Mouse (Mus musculus): Measurements from ENCODE around the gene Cacna2d1.

Cacna2d1 gene

DNA sequence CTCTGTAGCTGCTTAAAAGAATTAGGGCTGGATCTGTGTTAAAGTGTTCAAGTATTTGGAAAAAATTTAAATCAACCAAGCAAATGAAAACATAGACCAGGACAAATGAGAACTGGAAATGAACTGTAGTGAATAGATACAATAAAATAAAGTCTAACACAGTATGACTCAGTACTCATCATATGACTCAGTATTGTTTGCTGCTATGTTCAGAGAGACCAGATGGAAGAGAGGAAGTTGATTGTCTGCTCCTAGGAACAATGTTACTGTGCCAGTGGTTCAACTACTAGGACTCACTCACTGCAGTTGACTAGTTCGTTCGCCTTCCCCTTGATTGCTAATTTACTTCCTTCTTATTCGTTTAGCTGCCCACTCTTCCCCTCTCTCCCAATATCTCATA, 421.3 kb downstream of the Cacna2d1 start:
- Histone ChIP-seq H3K9me3 (ENCODE audit: low read length) (no peaks in the 10 kb centered on the region), H3K4me1 (replicated peaks; ENCODE audit: low read depth, low read length) (no peaks in the 10 kb centered on the region), H3K27me3 (ENCODE audit: insufficient read depth, low read length) (no peaks in the 10 kb centered on the region), H3K4me3 (replicated peaks; ENCODE audit: low read length) (no peak overlapping the region), H3K36me3 (ENCODE audit: insufficient read depth, low read length) (no peaks in the 10 kb centered on the region)
- TF ChIP-seq NANOG (IDR thresholded peaks at IDR 0.05; ENCODE audit: borderline replicate concordance, low read length) = no peak
- no peak for TF ChIP-seq CTCF (conservative IDR thresholded peaks at IDR 0.05; ENCODE audit: low read length)
- TF ChIP-seq POU5F1 (IDR thresholded peaks at IDR 0.05; ENCODE audit: borderline replicate concordance, low read length) = no peak

DNA sequence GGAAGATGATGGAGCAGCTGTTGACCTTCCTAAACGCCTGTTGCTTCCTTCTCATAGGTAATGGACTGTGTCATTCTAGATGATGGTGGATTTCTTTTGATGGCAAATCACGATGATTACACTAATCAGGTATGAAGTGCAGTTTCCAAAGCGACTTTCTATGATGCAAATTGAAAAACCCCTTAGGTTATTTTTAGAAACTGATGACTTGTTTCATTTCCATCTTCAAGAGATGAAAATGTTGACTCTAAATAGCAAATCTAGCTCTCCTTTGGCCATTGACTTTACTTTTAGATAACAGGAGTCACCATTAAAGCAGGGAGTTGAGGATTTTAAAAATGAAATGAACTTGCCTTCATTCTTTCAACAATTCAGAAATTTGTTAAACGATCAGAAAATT, 423.2 kb downstream of the Cacna2d1 start:
- no peaks in the 10 kb centered on the region for H3K9me3 ChIP-seq (ENCODE audit: low read length)
- H3K36me3 ChIP-seq (ENCODE audit: insufficient read depth, low read length) = no peaks in the 10 kb centered on the region
- no peaks in the 10 kb centered on the region for H3K27me3 ChIP-seq (ENCODE audit: insufficient read depth, low read length)
- no peak overlapping the region for H3K4me3 ChIP-seq (replicated peaks; ENCODE audit: low read length)
- TF ChIP-seq NANOG (IDR thresholded peaks at IDR 0.05; ENCODE audit: borderline replicate concordance, low read length) (no peak), CTCF (conservative IDR thresholded peaks at IDR 0.05; ENCODE audit: low read length) (no peak), POU5F1 (IDR thresholded peaks at IDR 0.05; ENCODE audit: borderline replicate concordance, low read length) (no peak)
- H3K4me1 ChIP-seq (replicated peaks; ENCODE audit: low read depth, low read length) = no peaks in the 10 kb centered on the region

DNA sequence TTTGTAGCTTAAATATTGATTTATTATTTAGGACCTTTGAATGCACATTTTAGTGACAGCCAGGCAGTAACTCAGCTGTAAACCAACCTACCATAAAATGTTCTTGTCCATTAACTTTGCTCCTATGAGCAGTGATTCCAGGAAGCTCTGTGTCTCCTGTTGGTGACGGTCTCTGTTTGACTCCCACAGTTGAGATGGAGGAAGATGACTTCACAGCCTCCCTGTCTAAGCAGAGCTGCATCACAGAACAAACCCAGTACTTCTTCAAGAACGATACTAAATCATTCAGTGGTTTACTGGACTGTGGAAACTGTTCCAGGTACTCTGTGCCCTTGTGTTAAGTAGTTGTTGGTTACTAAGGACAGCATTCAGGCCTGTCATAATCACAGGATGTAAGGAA, 427.6 kb downstream of the Cacna2d1 start:
- Histone ChIP-seq H3K27me3 (ENCODE audit: insufficient read depth, low read length) (no peaks in the 10 kb centered on the region), H3K4me3 (replicated peaks; ENCODE audit: low read length) (no peak overlapping the region)
- no peak for TF ChIP-seq POU5F1 (IDR thresholded peaks at IDR 0.05; ENCODE audit: borderline replicate concordance, low read length)
- no peak for TF ChIP-seq CTCF (conservative IDR thresholded peaks at IDR 0.05; ENCODE audit: low read length)
- TF ChIP-seq NANOG (IDR thresholded peaks at IDR 0.05; ENCODE audit: borderline replicate concordance, low read length) = no peak

DNA sequence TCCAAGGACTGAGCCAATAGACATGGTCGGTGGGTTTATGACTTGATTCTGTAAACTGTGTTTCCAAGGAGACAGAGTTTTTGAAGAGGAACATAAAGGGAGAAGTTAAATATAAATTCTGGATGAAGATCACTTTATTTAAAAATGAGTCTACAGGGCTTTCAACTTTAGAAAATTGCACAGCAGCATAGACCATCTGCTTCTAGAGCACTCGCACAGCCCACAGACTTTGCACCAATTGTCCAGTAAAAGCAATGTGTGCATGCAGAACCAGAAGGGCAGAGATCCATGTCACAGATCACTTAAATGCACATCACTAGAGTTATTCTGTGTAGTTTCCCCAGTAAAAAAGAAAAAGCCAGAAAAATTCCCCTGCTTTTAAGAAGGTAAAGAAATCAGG, 428.7 kb downstream of the Cacna2d1 start:
- no peaks in the 10 kb centered on the region for H3K36me3 ChIP-seq (ENCODE audit: insufficient read depth, low read length)
- no peak for TF ChIP-seq NANOG (IDR thresholded peaks at IDR 0.05; ENCODE audit: borderline replicate concordance, low read length)
- TF ChIP-seq CTCF (conservative IDR thresholded peaks at IDR 0.05; ENCODE audit: low read length) = no peak
- no peak for TF ChIP-seq POU5F1 (IDR thresholded peaks at IDR 0.05; ENCODE audit: borderline replicate concordance, low read length)
- H3K27me3 ChIP-seq (ENCODE audit: insufficient read depth, low read length) = no peaks in the 10 kb centered on the region
- no peaks in the 10 kb centered on the region for H3K4me1 ChIP-seq (replicated peaks; ENCODE audit: low read depth, low read length)
- H3K9me3 ChIP-seq (ENCODE audit: low read length) = no peaks in the 10 kb centered on the region
- no peak overlapping the region for H3K4me3 ChIP-seq (replicated peaks; ENCODE audit: low read length)

More for the DNA sequence above, 427.6 kb downstream of the Cacna2d1 start:
- Histone ChIP-seq H3K36me3 (ENCODE audit: insufficient read depth, low read length) (no peaks in the 10 kb centered on the region), H3K9me3 (ENCODE audit: low read length) (no peaks in the 10 kb centered on the region), H3K4me1 (replicated peaks; ENCODE audit: low read depth, low read length) (no peaks in the 10 kb centered on the region)

GRCm38 (mm10) chr5:16370706-16371105, 436.2 kb downstream of the Cacna2d1 start:
- Histone ChIP-seq H3K27me3 (ENCODE audit: insufficient read depth, low read length) (no peaks in the 10 kb centered on the region), H3K4me1 (replicated peaks; ENCODE audit: low read depth, low read length) (no peaks in the 10 kb centered on the region), H3K4me3 (replicated peaks; ENCODE audit: low read length) (no peak overlapping the region), H3K36me3 (ENCODE audit: insufficient read depth, low read length) (no peaks in the 10 kb centered on the region), H3K9me3 (ENCODE audit: low read length) (no peaks in the 10 kb centered on the region)
- TF ChIP-seq CTCF (conservative IDR thresholded peaks at IDR 0.05; ENCODE audit: low read length) = no peak

- Histone ChIP-seq H3K9me3 (ENCODE audit: low read length) (no peaks in the 10 kb centered on the region), H3K27me3 (ENCODE audit: insufficient read depth, low read length) (no peaks in the 10 kb centered on the region), H3K4me1 (replicated peaks; ENCODE audit: low read depth, low read length) (no peaks in the 10 kb centered on the region), H3K36me3 (ENCODE audit: insufficient read depth, low read length) (no peaks in the 10 kb centered on the region), H3K4me3 (replicated peaks; ENCODE audit: low read length) (no peak overlapping the region)
- TF ChIP-seq POU5F1 (IDR thresholded peaks at IDR 0.05; ENCODE audit: borderline replicate concordance, low read length) = no peak
- no peak for TF ChIP-seq CTCF (conservative IDR thresholded peaks at IDR 0.05; ENCODE audit: low read length)
- no peak for TF ChIP-seq NANOG (IDR thresholded peaks at IDR 0.05; ENCODE audit: borderline replicate concordance, low read length)
These were observed 439.5 kb downstream of the Cacna2d1 start for GRCm38 (mm10) chr5:16373966-16374365.

DNA sequence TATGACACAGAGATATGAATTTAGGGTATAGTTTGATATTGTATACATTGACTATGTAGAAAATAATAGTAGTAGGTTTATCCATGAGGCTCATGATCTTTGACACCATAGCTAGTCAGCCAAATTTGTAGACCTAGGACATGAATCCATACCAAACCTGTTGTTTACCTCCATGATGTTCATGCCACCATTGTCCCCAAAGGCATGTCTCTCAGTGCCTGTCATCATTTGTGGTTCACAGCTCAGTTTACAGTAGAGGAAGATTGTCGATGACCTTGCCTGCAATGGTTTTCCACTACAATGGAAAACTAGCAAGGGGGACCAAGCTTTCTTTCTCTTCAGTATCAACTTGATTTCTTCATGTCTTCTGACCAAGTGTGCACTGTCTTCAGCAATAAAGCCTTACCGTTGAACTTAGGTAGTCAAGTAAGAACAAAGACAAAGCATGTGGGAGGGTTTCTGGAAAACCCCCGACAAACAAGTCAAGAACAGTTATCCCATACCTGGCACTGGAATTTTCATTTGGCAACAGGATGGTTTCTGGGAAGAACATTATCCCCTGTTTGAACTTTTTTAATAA, 441.9 kb downstream of the Cacna2d1 start:
- TF ChIP-seq CTCF (conservative IDR thresholded peaks at IDR 0.05; ENCODE audit: low read length) = no peak
- no peak for TF ChIP-seq POU5F1 (IDR thresholded peaks at IDR 0.05; ENCODE audit: borderline replicate concordance, low read length)
- no peak for TF ChIP-seq NANOG (IDR thresholded peaks at IDR 0.05; ENCODE audit: borderline replicate concordance, low read length)
- Histone ChIP-seq H3K27me3 (ENCODE audit: insufficient read depth, low read length) (no peaks in the 10 kb centered on the region), H3K4me3 (replicated peaks; ENCODE audit: low read length) (no peak overlapping the region), H3K4me1 (replicated peaks; ENCODE audit: low read depth, low read length) (no peaks in the 10 kb centered on the region), H3K36me3 (ENCODE audit: insufficient read depth, low read length) (no peaks in the 10 kb centered on the region), H3K9me3 (ENCODE audit: low read length) (no peaks in the 10 kb centered on the region)

DNA sequence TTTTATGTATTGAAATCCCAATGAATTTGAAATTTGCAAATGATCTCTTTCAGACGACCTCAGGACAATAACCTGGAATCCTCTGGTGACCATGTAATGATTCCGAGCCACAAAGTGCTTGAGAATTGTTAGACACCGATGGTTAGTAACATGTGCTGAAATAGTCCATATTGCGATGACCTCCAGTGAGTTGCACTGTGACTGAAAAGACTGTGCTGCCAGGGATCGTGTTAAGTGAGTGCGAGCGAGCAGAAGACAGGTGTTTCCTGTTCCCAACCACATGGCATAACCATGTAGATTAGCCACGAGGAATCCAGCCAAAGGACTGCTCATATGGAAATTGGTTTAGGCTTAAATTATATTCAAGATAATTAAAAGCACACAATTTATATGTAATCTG, 475.5 kb downstream of the Cacna2d1 start:
- no peaks in the 10 kb centered on the region for H3K27me3 ChIP-seq (ENCODE audit: insufficient read depth, low read length)
- no peaks in the 10 kb centered on the region for H3K9me3 ChIP-seq (ENCODE audit: low read length)
- no peaks in the 10 kb centered on the region for H3K4me1 ChIP-seq (replicated peaks; ENCODE audit: low read depth, low read length)
- H3K4me3 ChIP-seq (replicated peaks; ENCODE audit: low read length) = no peak overlapping the region
- no peaks in the 10 kb centered on the region for H3K36me3 ChIP-seq (ENCODE audit: insufficient read depth, low read length)
- no peak for TF ChIP-seq NANOG (IDR thresholded peaks at IDR 0.05; ENCODE audit: borderline replicate concordance, low read length)
- TF ChIP-seq POU5F1 (IDR thresholded peaks at IDR 0.05; ENCODE audit: borderline replicate concordance, low read length) = no peak
- no peak for TF ChIP-seq CTCF (conservative IDR thresholded peaks at IDR 0.05; ENCODE audit: low read length)

DNA sequence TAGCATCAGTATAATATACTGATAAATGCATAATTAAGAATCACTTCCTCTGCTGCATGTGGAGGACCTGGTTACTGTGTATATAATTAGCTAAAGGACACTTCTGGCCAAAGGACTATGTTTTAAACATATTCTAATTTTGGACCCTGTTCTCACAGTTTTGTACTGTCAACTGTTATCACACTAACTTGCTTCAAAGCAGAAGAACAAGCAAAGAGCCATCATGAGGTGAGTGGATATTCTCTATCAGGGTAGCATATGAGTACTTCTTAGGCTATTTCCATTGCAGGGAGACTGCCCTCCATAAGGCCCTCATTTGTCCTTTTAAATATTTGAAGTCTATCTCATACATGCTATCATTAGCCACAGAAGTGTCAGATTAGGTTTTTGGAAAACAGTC, 480.2 kb downstream of the Cacna2d1 start:
- Histone ChIP-seq H3K27me3 (ENCODE audit: insufficient read depth, low read length) (no peaks in the 10 kb centered on the region), H3K9me3 (ENCODE audit: low read length) (no peaks in the 10 kb centered on the region), H3K36me3 (ENCODE audit: insufficient read depth, low read length) (no peaks in the 10 kb centered on the region), H3K4me1 (replicated peaks; ENCODE audit: low read depth, low read length) (no peaks in the 10 kb centered on the region), H3K4me3 (replicated peaks; ENCODE audit: low read length) (no peak overlapping the region)
- TF ChIP-seq NANOG (IDR thresholded peaks at IDR 0.05; ENCODE audit: borderline replicate concordance, low read length) = no peak
- TF ChIP-seq POU5F1 (IDR thresholded peaks at IDR 0.05; ENCODE audit: borderline replicate concordance, low read length) = no peak
- TF ChIP-seq CTCF (conservative IDR thresholded peaks at IDR 0.05; ENCODE audit: low read length) = no peak

All from E14TG2a.4 (cell line).